Mouse (Mus musculus) heart, embryonic 16.5 days (tissue): ENCODE measurements around the gene Fryl. TPM values are rescaled to one million over a fixed set of nuclear protein-coding genes. Genes with fewer than 3 reads are reported as not detected.
A peak's percentile ranks its signal among the peaks of the same experiment; 100 is the strongest.
"Not testable (repeated sequence)": the region's sequence is repeated elsewhere in the genome, so short reads cannot be mapped to it uniquely, and the experiment has no call there.

Source experiments
- ATAC-seq: fragments of 200-750 bp; cut with Nextera tagmentation; replicated peaks from 2 replicates; pipeline ENCODE4 v1.8.0; 2017; ENCODE audit warnings: moderate number of reproducible peaks; ENCODE audit not compliant: insufficient read depth, low FRiP score; ENCODE audit errors: extremely low read depth
- H3K27ac ChIP-seq: fragments of 300-500 bp; sonication (generic); 2 replicates; pipeline ENCODE4 v1.5.1; 2014; ENCODE audit warnings: mild to moderate bottlenecking, low read length, control low read depth, moderate library complexity
- H3K27me3 ChIP-seq: fragments of 300-500 bp; sonication (generic); 2 replicates; pipeline ENCODE4 v1.6.1; 2014; ENCODE audit warnings: low read length, mixed read lengths; ENCODE audit not compliant: control insufficient read depth, insufficient read depth
- H3K36me3 ChIP-seq: fragments of 300-500 bp; sonication (generic); 2 replicates; pipeline ENCODE4 v1.6.1; 2014; ENCODE audit not compliant: control insufficient read depth, insufficient read depth
- H3K4me1 ChIP-seq: fragments of 300-500 bp; sonication (generic); 2 replicates; pipeline ENCODE4 v1.6.1; 2014; ENCODE audit warnings: low read length, mixed read lengths; ENCODE audit not compliant: control insufficient read depth, insufficient read depth
- H3K4me2 ChIP-seq: fragments of 300-500 bp; sonication (generic); 2 replicates; pipeline ENCODE4 v1.6.1; 2014; ENCODE audit warnings: low read depth, mild to moderate bottlenecking, control low read depth, low read length
- H3K4me3 ChIP-seq: fragments of 300-500 bp; sonication (generic); 2 replicates; pipeline ENCODE4 v1.5.1; 2014; ENCODE audit warnings: mild to moderate bottlenecking, control low read depth, low read length
- H3K9ac ChIP-seq: fragments of 300-500 bp; sonication (generic); 2 replicates; pipeline ENCODE4 v1.6.1; 2014; ENCODE audit warnings: low read length, control low read depth
- H3K9me3 ChIP-seq: fragments of 300-500 bp; sonication (generic); replicated peaks from 2 replicates; pipeline ENCODE4 v1.6.1; 2016; ENCODE audit warnings: low read length; ENCODE audit not compliant: control insufficient read depth
- WGBS: fragments of 180-500 bp; shearing (Covaris S2); extraction: QIAGEN DNeasy Blood & Tissue Kit; methylation state at CpG from one replicate; pipeline ENCODE4 v1.1.7; 2014; 5-methylcytosine and 5-hydroxymethylcytosine counted together
- polyA plus RNA-seq: library from polyadenylated mRNA; unstranded; fragments of >200 nt; fragmentation: Nextera tagmentation; extraction: Ambion mirVana; gene quantifications from 2 replicates; pipeline ENCODE4 v1.2.1, GENCODE M21; 2015

The Fryl gene
- polyA plus RNA-seq, 1 experiment from 2014 or later, result 25.5 TPM

GRCm38 (mm10) chr5:73023801-73024200 lies 232.6 kb downstream of the Fryl start:
- H3K9me3 ChIP-seq, result no peaks in the 10 kb centered on the region
- peaks cover 19% of the 10 kb centered on the region for H3K36me3 ChIP-seq
- H3K27me3 ChIP-seq, result no peaks in the 10 kb centered on the region
- ATAC-seq, result no peak
- 0 out of 2 replicates have a peak, but pooled peaks cover under 1% of the 10 kb centered on the region for H3K4me1 ChIP-seq
- no peak overlapping the region for H3K4me2 ChIP-seq
- no peak overlapping the region for H3K9ac ChIP-seq
- H3K4me3 ChIP-seq, result no peak overlapping the region
- 92% methylated on average over 13 of the region's 13 CpGs for WGBS
- H3K27ac ChIP-seq, result no peak overlapping the region

DNA sequence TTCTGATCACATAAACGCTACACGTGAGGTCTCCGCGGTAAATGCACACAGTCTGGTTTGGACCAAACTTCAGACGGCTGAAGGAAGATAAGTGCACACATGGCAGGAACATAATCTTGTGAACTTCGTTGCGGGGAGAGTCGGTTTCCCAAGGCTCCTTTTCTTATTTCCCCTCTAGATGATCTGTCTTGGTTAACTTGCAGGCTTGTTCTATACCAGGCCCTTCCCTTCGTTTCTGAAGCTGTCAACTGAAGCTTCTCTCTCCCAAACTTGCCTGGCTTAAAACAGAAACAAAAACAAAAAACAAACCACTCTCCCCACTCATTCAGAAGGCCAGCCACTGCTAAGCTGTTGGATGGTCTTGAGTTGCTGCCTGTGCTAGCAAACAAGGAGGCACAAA lies 241.7 kb downstream of the Fryl start:
- H3K4me3 ChIP-seq, result no peak overlapping the region
- no peaks in the 10 kb centered on the region for H3K36me3 ChIP-seq
- H3K27me3 ChIP-seq, result peaks cover 11% of the 10 kb centered on the region
- H3K27ac ChIP-seq, result no peak overlapping the region
- no peaks in the 10 kb centered on the region for H3K9me3 ChIP-seq
- H3K4me2 ChIP-seq, result no peak overlapping the region
- no peak overlapping the region for H3K9ac ChIP-seq
- ATAC-seq, result no peak
- no peaks in the 10 kb centered on the region for H3K4me1 ChIP-seq
- 60% methylated on average over 9 of the region's 9 CpGs for WGBS

GRCm38 (mm10) chr5:73013611-73014287 lies 242.7 kb downstream of the Fryl start:
- not testable (repeated sequence) for H3K36me3 ChIP-seq
- H3K9ac ChIP-seq, result peak overlapping the region; percentile 65
- 2% methylated on average over 51 of the region's 65 CpGs for WGBS

GRCm38 (mm10) chr5:73012884-73013610 lies 243.4 kb downstream of the Fryl start:
- not testable (repeated sequence) for H3K27ac ChIP-seq, H3K4me1 ChIP-seq, H3K36me3 ChIP-seq, H3K9ac ChIP-seq, H3K9me3 ChIP-seq, ATAC-seq
- WGBS, result 21% methylated on average over 25 of the region's 27 CpGs
- Histone ChIP-seq H3K4me2 (peak overlapping the region; percentile 85), H3K4me3 (peak overlapping the region; percentile 53), H3K27me3 (peaks cover 11% of the 10 kb centered on the region)

More at GRCm38 (mm10) chr5:73013611-73014287, 242.7 kb downstream of the Fryl start:
- not testable (repeated sequence) for ATAC-seq, H3K27ac ChIP-seq, H3K9me3 ChIP-seq, H3K4me1 ChIP-seq
- H3K4me2 ChIP-seq, result peak overlapping the region; percentile 85
- H3K27me3 ChIP-seq, result peaks cover 11% of the 10 kb centered on the region
- H3K4me3 ChIP-seq, result peak overlapping the region; percentile 53

DNA sequence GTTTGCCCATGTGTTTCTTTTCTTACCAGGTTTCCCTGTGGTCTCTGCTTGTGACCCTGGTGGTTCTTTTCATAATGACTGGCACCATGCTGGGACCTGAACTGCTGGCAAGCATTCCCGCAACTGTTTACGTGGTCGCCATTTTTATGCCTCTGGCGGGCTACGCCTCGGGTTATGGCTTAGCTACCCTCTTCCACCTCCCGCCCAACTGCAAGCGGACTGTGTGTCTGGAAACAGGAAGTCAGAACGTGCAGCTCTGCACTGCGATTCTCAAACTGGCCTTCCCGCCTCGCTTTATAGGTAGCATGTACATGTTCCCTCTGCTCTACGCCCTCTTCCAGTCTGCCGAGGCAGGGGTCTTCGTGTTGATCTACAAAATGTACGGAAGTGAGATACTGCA lies 244.6 kb downstream of the Fryl start:
- 89% methylated on average over 15 of the region's 16 CpGs for WGBS
- not testable (repeated sequence) for H3K9me3 ChIP-seq
- peaks cover 21% of the 10 kb centered on the region for H3K27me3 ChIP-seq

DNA sequence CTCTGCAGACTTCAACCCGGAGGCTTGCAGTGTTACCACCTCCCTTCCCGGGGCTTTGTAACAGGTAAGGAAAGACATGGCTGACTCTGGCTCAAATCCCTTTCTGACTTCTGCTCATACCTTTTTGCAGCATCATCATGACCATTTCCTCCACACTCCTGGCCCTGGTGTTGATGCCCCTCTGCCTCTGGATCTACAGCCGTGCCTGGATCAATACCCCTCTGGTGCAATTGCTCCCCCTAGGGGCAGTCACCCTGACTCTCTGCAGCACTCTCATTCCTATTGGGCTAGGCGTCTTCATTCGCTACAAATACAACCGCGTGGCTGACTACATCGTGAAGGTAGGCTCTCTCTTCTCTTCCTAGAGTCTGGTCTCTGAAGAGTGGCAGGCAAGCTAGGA lies 248.2 kb downstream of the Fryl start:
- H3K4me3 ChIP-seq, H3K9me3 ChIP-seq, H3K27ac ChIP-seq, H3K9ac ChIP-seq, H3K4me2 ChIP-seq, H3K36me3 ChIP-seq, ATAC-seq, H3K4me1 ChIP-seq: not testable (repeated sequence)
- 38% methylated on average over 8 of the region's 8 CpGs for WGBS
- H3K27me3 ChIP-seq, result peaks cover 23% of the 10 kb centered on the region

More for the DNA sequence above, 244.6 kb downstream of the Fryl start:
- H3K4me3 ChIP-seq, H3K36me3 ChIP-seq, H3K27ac ChIP-seq, H3K4me2 ChIP-seq, ATAC-seq, H3K4me1 ChIP-seq, H3K9ac ChIP-seq: not testable (repeated sequence)

DNA sequence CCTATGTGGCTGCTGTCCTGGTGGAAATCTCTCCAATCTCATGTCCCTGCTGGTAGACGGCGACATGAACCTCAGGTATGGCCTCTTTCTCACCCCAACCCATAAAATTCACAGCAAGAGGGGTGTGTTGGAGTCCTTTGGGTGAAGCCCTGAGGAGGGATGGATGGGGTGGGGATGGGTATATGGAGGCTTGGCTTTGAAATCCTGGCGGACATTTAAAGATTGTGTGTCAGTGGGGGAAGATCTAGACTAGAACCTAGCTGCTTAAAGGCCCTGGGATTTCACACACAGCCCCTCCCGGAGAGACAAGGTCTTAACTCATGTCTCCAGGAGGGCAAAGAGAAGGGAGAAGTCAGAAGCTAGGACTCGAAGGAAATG lies 248.8 kb downstream of the Fryl start:
- Histone ChIP-seq H3K27me3 (peaks cover 21% of the 10 kb centered on the region), H3K27ac (no peak overlapping the region), H3K36me3 (no peaks in the 10 kb centered on the region), H3K4me2 (peak overlapping the region; percentile 72; the same call in 1 of the 2 replicates), H3K4me1 (no peaks in the 10 kb centered on the region; the same call in 1 of the 2 replicates), H3K4me3 (peak overlapping the region; percentile 52), H3K9ac (no peak overlapping the region), H3K9me3 (no peaks in the 10 kb centered on the region)
- no peak for ATAC-seq
- WGBS, result 41% methylated on average over 5 of the region's 5 CpGs

GRCm38 (mm10) chr5:73006784-73007581 lies 249.4 kb downstream of the Fryl start, which contains the start of gene Slc10a4:
Gene Slc10a4 (plus strand): TSS chr5:73006883.
- peak within 1 kb of the TSS; percentile 53; the same call in 1 of the 2 replicates for H3K9ac ChIP-seq

More at GRCm38 (mm10) chr5:73006784-73007581, 249.4 kb downstream of the Fryl start, which contains the start of gene Slc10a4:
- peak within 1 kb of the TSS; percentile 52 for H3K4me3 ChIP-seq
- peak within 1 kb of the TSS; percentile 72 for H3K4me2 ChIP-seq
- no peaks in the 10 kb centered on the region for H3K9me3 ChIP-seq
- WGBS, result 7% methylated on average over 64 of the region's 65 CpGs
- H3K27ac ChIP-seq, result no peak within 1 kb of the TSS
- H3K27me3 ChIP-seq, result peaks cover 21% of the 10 kb centered on the region
- no peaks in the 10 kb centered on the region for H3K36me3 ChIP-seq
- H3K4me1 ChIP-seq, result no peaks in the 10 kb centered on the region; the same call in 1 of the 2 replicates
- ATAC-seq, result peak; percentile 72
